Mouse (Mus musculus) naive thymus-derived CD4-positive, alpha-beta T cell, adult 2 months (primary cell): ENCODE measurements around the gene Dcpp1.
"Not testable (repeated sequence)": the region's sequence is repeated elsewhere in the genome, so short reads cannot be mapped to it uniquely, and the experiment has no call there.

ENCODE experiments used
- DNase-seq: peaks from one replicate; pipeline ENCODE4 v3.0.0-alpha.2; 2011; ENCODE audit warnings: low read depth

Gene Dcpp1

DNA sequence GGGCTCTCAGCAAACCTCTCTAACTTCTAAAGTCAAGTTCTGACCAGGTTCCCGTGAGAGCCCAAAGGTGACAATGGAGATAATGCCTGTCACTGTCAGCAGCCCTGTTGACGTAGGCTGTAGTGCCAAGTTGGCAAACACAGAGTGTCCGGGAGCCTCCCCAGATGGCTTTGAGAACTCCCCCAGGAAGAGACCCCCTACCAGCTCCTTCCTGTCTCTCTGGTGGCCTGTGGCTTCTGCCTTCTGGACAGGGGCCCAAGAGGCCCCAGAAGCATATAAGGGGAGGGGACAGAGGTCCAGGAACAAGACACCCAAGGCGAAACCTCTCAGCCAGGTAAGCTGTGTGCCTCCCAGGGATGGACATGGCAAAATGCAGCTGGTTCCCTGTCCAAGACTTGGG, at the start of gene Dcpp1, which contains the start of gene Dcpp2:
TSS of gene Dcpp1 (plus strand) at position 301 of the 400 bp plus-strand sequence.
TSS of gene Dcpp2 (plus strand) at position 305 of the 400 bp plus-strand sequence.
- not testable (repeated sequence) for DNase-seq

DNA sequence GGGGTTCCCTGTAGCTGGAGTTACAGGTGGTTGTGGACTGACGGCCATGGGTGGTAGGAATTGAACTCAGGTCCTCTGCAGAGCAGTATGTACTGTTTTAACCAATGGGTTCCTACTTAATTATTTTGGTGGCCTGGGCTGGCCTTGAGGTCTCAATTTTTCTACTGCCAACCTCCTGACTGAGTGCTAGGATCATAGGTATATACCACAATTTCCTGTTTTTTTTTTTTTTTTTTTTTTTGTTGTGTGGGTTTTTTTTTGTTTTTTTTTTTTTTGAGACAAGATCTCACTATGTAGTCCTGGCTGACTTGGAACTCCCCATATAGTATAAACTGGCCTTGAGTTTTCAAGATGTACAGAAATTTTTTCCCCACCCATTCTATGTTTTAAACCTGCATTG, 49.5 kb upstream of the Dcpp1 start:
- no peak for DNase-seq

GRCm38 (mm10) chr17:23836006-23836575, 44.6 kb upstream of the Dcpp1 start, which contains the start of gene Prss33:
Gene Prss33, minus strand, starts transcription at chr17:23836056.
- no peak for DNase-seq

DNA sequence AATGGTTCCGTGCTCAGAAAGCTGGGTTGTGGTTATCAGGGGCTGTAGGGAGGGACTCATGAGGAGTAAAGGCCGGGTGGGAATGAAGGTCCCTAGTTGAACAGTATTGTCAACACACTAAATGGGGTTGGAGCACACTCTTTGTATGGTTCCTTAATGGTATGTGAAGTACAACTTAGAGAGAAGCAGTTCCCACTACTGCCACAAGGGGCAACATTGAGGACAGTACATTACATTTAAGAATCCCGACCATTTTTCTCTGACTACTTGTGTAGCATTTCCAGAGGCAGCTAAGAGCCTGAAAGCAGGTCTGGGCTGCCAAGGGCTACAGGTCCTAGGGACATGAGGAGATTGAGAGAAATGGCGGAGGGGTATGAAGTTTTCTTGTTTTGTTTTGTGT, 39.5 kb upstream of the Dcpp1 start:
- peak; percentile 88 for DNase-seq

DNA sequence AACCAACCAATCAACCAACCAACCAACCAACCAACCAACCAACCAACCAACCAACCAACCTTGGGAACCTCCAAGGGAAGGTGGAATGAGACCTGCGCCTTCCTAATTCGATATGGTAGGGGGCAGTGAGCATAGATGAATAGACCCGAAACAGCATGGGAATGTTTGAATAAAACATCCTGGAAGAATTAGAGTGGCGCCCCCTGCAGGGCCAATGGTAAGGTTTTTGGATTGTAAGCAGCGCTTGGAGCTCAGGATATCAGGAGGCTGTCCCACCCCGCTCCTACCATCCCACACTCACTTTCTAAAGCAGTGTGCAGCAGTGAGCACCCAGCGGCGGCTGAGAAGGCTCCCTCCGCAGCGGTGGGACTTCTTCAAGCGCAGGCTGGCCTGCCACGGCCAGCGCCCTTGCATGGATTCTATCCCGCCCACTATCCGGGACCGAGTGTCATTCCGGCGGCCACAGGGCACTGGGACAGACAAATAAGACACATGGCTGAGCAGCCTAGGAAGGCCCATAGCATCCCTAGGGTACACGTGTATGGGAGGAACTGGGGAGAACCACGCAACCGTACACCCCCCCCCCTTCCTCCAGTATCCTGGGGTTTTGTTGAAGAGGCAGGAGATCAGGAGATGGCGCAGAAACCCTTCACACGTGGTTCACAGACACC, 37.4 kb upstream of the Dcpp1 start:
- peak; percentile 57 for DNase-seq

GRCm38 (mm10) chr17:23843812-23844273, 36.8 kb upstream of the Dcpp1 start, which contains the start of the genes Prss32 and Prss41:
Gene Prss32, plus strand, starts transcription at chr17:23843855.
Gene Prss41, minus strand, starts transcription at chr17:23844172.
- DNase-seq = peak; percentile 83

- DNase-seq = no peak
Measured at GRCm38 (mm10) chr17:23850028-23850427, 30.6 kb upstream of the Dcpp1 start.

DNA sequence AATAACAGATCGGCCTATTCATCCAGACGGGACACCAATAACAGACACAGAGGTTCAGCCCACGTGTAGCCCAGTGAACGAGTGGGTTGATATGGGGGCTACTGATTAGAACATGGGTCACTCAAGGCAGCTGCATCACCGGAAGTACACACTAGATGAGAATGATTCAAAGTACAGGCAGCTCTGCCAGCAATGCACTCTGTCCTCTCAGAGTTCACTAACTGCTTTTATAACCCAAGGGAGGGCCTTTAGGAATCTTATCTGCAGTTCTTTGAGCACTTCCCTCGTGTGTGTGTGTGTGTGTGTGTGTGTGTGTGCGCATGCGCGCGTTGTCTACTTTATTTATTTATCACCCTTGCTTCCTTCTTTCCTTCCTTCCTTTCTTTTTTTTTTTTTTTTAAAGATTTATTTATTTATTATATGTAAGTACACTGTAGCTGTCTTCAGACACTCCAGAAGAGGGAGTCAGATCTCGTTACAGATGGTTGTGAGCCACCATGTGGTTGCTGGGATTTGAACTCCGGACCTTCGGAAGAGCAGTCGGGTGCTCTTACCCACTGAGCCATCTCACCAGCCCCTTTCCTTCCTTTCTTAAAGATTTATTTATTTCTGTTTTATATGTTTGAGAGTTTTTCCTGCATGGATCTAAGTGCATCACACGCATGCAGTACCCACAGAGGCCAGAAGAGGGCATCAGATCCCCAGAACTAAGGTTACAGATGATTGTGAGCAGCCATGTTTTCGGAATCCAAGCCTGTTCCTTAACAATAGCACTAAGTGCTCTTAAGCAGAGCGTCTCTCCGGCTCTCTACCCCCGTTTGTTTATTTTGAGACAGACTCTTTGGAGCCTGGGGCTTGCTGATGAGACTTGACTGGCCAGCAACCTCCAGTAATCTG, 29.6 kb upstream of the Dcpp1 start:
- DNase-seq = peak; percentile 79

DNA sequence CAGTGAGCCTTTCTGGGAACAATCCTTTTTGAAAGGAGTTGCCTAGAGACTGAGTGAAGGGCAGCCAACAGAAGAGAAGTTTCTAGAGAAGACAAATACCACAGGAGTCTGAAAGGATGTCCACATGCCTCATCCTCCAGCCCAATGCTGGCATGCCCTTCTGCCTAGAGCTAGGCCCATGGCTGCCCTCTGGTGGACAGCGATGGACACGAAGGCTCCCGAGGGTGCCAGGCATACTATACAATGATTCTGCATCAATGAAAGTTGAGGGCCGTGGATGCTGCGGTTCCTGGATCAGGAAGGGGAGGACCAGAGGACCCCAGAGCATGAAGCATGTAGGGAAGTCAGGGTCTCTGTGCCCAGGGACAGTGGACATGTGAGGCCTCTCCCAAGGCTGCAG, 27.4 kb upstream of the Dcpp1 start:
- DNase-seq = peak; percentile 59

DNA sequence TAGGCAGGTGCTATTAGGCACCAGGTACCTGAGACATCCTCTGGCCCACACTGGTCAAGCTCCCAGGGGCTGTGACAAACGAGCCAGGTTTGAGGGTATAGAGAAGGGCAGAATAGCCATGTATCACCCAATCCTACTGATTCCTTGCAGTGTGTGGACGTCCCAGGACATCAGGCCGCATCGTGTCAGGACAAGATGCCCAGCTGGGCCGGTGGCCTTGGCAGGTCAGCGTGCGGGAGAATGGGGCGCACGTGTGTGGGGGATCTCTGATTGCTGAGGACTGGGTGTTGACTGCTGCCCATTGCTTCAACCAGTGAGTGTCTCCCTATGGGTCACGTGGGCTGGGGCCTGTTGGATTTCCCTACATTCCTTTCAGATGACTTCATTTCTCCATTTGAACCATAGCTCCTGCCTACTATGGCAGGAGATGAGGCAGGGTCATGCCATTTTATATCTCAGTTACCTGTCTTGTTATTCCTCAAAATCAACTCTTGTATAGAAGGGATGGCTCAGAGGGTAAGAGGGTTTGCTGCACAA, 26.4 kb upstream of the Dcpp1 start:
- DNase-seq = no peak

GRCm38 (mm10) chr17:23857193-23857592, 23.5 kb upstream of the Dcpp1 start:
- no peak for DNase-seq

GRCm38 (mm10) chr17:23857913-23858312, 22.8 kb upstream of the Dcpp1 start:
- no peak for DNase-seq

DNA sequence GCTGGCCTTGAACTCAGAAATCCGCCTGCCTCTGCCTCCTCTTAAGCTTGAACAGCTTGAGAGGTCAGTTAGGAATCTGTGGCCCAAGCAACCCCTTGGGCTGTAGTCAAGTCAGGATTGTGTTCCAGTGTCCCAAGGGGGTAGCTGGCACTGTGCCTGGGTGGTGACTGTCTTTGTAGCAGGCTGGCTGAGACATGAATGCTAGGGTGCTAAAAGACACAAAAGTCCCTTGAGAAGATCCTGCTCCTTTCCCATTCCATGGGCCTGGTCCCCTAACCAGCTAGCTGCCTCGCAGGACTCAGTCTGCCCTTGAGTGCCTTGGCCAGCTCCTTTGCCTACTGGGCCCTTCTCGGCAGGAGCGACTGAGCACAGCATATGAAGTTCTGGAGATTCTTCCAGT, 17.8 kb upstream of the Dcpp1 start:
- no peak for DNase-seq

DNA sequence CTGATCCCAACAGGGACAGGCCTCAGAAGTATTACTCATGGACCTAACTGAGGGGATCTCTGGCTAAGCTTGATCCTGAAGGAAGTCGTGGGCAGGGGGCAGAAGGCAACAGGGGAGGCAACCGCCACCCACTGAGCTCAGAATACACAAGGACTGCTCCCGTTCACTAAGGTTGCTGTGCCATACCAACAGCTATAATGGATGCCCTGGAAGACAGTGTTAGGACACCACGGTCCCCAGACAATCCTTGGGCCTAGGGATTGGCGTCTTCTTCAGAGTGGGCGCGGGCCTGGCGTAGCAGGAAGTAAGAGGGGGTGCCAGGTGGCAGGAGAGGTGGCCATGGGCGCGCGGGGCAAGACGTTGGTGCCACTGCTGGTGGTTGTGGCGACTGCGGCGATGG, 12.9 kb upstream of the Dcpp1 start, which contains the start of gene Prss21:
TSS of gene Prss21 (plus strand) at position 301 of the 400 bp plus-strand sequence.
- DNase-seq = no peak

DNA sequence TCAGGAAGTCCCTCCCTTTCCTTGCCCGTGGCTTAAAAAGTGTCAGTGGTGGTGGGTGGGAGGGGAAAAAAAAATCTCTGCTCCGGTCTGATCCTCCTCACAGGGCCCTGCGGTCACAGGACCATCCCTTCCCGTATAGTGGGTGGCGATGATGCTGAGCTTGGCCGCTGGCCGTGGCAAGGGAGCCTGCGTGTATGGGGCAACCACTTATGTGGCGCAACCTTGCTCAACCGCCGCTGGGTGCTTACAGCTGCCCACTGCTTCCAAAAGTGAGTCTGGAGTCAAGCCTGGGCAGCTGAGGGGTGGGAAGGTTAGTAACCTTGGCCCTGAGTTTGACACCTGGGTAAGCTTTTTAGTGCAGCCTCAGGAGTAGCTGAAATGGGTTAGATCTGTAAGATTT, 12.2 kb upstream of the Dcpp1 start:
- no peak for DNase-seq

DNA sequence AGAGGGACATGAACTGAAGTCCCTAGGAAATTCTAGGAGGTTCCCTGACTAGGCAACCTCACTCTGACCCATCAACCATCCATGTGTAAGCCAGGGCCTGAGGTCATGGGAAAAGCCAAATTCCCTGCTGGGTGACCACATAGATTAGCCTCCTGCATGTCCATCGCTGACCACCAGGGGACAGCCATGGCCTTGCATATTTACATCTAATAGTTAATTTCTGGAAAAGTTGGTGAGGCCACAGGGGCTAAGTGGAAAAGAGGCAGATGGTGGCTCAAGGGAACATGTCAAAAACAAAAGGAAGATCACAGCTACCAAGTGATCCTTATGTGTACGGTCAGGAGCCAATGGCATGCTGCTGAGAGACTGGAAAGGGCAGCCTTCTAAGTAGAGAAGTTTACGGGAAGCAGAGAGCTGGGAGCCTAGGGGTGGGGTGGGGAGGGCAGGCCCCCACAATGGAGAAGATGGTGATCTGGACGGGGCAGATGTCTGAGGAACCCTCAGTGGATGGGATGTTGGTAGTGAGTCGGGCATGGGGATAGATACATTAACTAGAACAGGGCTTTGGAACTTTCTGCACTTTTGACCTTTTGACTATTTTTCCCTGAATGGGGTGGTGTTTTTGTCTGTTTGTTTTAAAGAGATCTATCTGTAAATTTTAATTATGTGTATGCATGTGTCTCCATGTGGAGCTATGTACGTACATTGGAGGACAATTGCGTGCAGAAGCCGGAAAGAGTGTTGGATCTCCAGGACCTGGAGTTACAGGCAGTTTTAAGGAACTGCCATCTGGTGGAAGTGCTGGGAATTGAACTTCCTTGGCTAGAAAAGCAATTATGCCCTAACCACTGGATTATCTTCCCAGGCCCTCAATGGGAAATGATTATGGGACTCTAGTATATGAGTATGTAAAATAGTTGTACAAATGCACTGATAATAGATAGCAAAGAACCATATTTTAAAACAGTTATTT, 6.5 kb upstream of the Dcpp1 start:
- no peak for DNase-seq

DNA sequence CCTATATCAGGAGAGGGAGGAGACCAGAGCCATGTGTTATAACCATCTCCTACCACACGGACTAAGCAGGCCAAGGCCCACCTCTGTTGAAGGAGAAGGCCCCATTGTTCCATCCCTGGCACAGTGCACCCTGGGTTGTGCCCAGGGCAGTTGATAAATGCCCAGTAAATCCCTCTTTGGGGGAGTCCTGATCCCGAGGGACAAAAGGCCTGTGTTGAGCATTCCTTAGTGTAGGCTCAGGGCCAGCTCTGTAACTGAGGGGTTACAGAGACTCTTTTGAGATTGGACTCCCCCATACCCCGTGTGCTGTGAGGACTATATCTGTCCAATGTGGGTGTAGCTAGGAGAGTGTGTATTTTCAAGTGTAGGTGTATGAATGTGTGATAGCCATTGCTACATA, 3.9 kb upstream of the Dcpp1 start:
- DNase-seq = no peak

DNA sequence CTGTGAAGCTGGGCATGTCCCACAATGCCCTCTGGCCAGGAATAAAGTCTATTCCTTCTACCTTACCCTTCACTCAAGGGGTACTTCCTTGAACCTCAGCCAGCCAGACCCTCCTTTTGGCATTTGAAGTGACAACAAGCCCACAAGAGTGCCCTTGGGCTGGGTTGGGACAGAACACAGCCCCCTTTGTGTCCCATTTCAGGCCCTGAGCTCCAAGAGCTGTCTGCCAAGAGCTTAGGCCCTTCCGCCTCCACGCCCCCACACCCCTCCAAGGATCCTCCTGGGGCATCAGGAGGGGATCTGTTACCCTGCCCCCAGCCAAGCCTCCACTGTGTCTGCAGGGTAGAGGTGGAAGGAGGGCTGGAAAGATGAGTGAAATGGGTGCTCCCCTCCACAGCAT, 3.5 kb upstream of the Dcpp1 start:
- DNase-seq = no peak

DNA sequence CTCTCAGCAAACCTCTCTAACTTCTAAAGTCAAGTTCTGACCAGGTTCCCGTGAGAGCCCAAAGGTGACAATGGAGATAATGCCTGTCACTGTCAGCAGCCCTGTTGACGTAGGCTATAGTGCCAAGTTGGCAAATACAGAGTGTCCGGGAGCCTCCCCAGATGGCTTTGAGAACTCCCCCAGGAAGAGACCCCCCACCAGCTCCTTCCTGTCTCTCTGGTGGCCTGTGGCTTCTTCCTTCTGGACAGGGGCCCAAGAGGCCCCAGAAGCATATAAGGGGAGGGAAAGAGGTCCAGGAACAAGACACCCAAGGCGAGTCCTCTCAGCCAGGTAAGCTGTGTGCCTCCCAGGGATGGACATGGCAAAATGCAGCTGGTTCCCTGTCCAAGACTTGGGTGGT, 36.5 kb downstream of the Dcpp1 start, which contains the start of gene Dcpp3:
TSS of gene Dcpp3 (plus strand) at position 301 of the 400 bp plus-strand sequence.
- not testable (repeated sequence) for DNase-seq

DNA sequence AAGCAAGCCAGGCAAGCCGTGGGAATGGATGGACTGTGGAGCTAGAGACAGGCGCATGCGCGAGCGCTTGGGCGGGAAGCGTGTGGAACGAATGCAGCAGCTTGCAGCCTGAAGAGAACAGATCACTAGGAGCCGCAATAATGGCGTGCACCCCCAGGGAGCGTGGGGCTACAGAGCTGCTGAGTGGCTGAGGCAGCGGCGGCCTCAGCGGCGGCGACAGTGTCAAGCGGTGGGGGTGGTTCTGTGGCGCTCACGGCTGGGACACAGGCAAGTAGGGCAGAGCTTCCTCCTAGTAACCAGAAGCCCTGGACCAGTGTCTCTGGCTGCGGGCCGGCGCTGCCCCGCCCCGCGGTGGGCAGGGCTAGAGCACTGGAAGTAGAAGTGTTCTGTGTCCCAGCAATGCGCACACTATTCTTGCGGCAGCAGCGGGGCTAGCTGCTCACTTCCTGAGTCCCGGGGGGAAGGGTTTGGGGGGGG, 43.9 kb downstream of the Dcpp1 start:
- DNase-seq = peak; percentile 85

GRCm38 (mm10) chr17:23925090-23925493, 44.4 kb downstream of the Dcpp1 start:
- DNase-seq = peak; percentile 58
